ENCODE assay signal across 8 mouse cellular contexts in genomic region chr1:134405509-134406413, GRCm38 (mm10). TPM values are rescaled to one million over a fixed set of nuclear protein-coding genes. Genes with fewer than 3 reads are reported as not detected.
DNase-seq lines count a peak whose midpoint lies in the region; ATAC-seq and TF ChIP-seq lines count a peak whose summit lies in the region.

Cyb5r1 (plus strand) TSS chr1:134405559.

- H3K4me3 ChIP-seq in heart, embryonic 12.5 days, result peak within 1 kb of the TSS; percentile 82
- H3K4me3 ChIP-seq in kidney, postnatal 0 days (replicated peaks; ENCODE audit: low read depth, low read length), result peak within 1 kb of the TSS; percentile 56
- H3K4me3 ChIP-seq in liver, embryonic 11.5 days (ENCODE audit: low read depth, low read length), result peak within 1 kb of the TSS; percentile 86
- H3K4me3 ChIP-seq in stomach, embryonic 14.5 days (ENCODE audit: low read depth, low read length), result peak within 1 kb of the TSS; percentile 79

- under 1% methylated on average over 43 of the region's 43 CpGs for WGBS in heart, embryonic 12.5 days
- under 1% methylated on average over 43 of the region's 43 CpGs for WGBS in kidney, postnatal 0 days
- WGBS in liver, embryonic 11.5 days, result 1% methylated on average over 43 of the region's 43 CpGs
- WGBS in stomach, embryonic 14.5 days, result under 1% methylated on average over 43 of the region's 43 CpGs

- peaks cover 7% of the 10 kb centered on the region for H3K4me1 ChIP-seq in heart, embryonic 12.5 days (replicated peaks)
- H3K4me1 ChIP-seq in kidney, postnatal 0 days (replicated peaks; ENCODE audit: insufficient read depth, low read length), result peaks cover 10% of the 10 kb centered on the region; the same call in 1 of the 2 replicates
- H3K4me1 ChIP-seq in liver, embryonic 11.5 days (replicated peaks; ENCODE audit: control insufficient read depth, insufficient read depth, low read length), result peaks cover 10% of the 10 kb centered on the region; the same call in 1 of the 2 replicates
- H3K4me1 ChIP-seq in stomach, embryonic 14.5 days (ENCODE audit: control insufficient read depth, insufficient read depth, low read length), result peaks cover 3% of the 10 kb centered on the region; the same call in 1 of the 2 replicates

- no peaks in the 10 kb centered on the region for H3K27me3 ChIP-seq in heart, embryonic 12.5 days (replicated peaks)
- H3K27me3 ChIP-seq in kidney, postnatal 0 days (ENCODE audit: insufficient read depth, low read length), result no peaks in the 10 kb centered on the region
- H3K27me3 ChIP-seq in liver, embryonic 11.5 days (replicated peaks; ENCODE audit: control insufficient read depth, insufficient read depth, low read length), result no peaks in the 10 kb centered on the region
- no peaks in the 10 kb centered on the region for H3K27me3 ChIP-seq in stomach, embryonic 14.5 days (ENCODE audit: control insufficient read depth, insufficient read depth, low read length)

- TF ChIP-seq CTCF in brain, embryonic 14.5 days (IDR thresholded peaks at IDR 0.05; ENCODE audit: borderline replicate concordance, extremely low read depth, insufficient read depth, insufficient read length), result no peak
- no peak for TF ChIP-seq CTCF in kidney, postnatal 0 days (IDR thresholded peaks at IDR 0.05; ENCODE audit: low read depth)

- no peaks in the 10 kb centered on the region for H3K9me3 ChIP-seq in heart, embryonic 12.5 days (replicated peaks)
- H3K9me3 ChIP-seq in kidney, postnatal 0 days (replicated peaks; ENCODE audit: low read length), result no peaks in the 10 kb centered on the region
- no peaks in the 10 kb centered on the region for H3K9me3 ChIP-seq in liver, embryonic 11.5 days (ENCODE audit: control insufficient read depth, low read length)
- H3K9me3 ChIP-seq in stomach, embryonic 14.5 days (ENCODE audit: control insufficient read depth, low read depth, low read length), result no peaks in the 10 kb centered on the region

- peak within 1 kb of the TSS; percentile 86 for H3K9ac ChIP-seq in heart, embryonic 12.5 days
- peak within 1 kb of the TSS; percentile 59 for H3K9ac ChIP-seq in kidney, postnatal 0 days (ENCODE audit: low read depth, low read length)
- H3K9ac ChIP-seq in liver, embryonic 11.5 days (ENCODE audit: low read depth, low read length), result peak within 1 kb of the TSS; percentile 86
- H3K9ac ChIP-seq in stomach, embryonic 14.5 days (replicated peaks; ENCODE audit: low read depth, low read length), result peak within 1 kb of the TSS; percentile 60

- peak; percentile 99 for ATAC-seq in heart, embryonic 12.5 days (ENCODE audit: insufficient number of reproducible peaks, low FRiP score)
- ATAC-seq in kidney, postnatal 0 days (replicated peaks; ENCODE audit: low FRiP score, low read depth), result peak; percentile 94
- peak; percentile 99 for ATAC-seq in liver, embryonic 11.5 days (replicated peaks; ENCODE audit: low FRiP score)
- ATAC-seq in stomach, embryonic 14.5 days (ENCODE audit: insufficient number of reproducible peaks, insufficient read depth, low FRiP score, low read depth), result peak; percentile 98

- peak within 1 kb of the TSS; percentile 88 for H3K4me2 ChIP-seq in heart, embryonic 12.5 days
- H3K4me2 ChIP-seq in kidney, postnatal 0 days (ENCODE audit: low read length), result peak within 1 kb of the TSS; percentile 76
- H3K4me2 ChIP-seq in liver, embryonic 11.5 days, result peak within 1 kb of the TSS; percentile 74
- H3K4me2 ChIP-seq in stomach, embryonic 14.5 days (replicated peaks; ENCODE audit: low read depth, low read length), result peak within 1 kb of the TSS; percentile 63

- peak; percentile 82 for DNase-seq in CD4-positive, CD25-positive, alpha-beta regulatory T cell, adult 2 months (ENCODE audit: low read depth, low spot score)
- peak; percentile 84 for DNase-seq in brain, embryonic 14.5 days (ENCODE audit: low read depth)
- DNase-seq in fat pad, adult 2 months (ENCODE audit: extremely low read depth, low read depth, low spot score), result peak; percentile 49
- DNase-seq in kidney, postnatal 0 days (ENCODE audit: low spot score), result peak; percentile 89
- peak; percentile 91 for DNase-seq in liver, embryonic 11.5 days (ENCODE audit: low spot score)
- peak; percentile 84 for DNase-seq in naive thymus-derived CD4-positive, alpha-beta T cell, adult 2 months (ENCODE audit: low read depth)

- peak within 1 kb of the TSS; percentile 51; the same call in 1 of the 2 replicates for H3K27ac ChIP-seq in heart, embryonic 12.5 days (ENCODE audit: poor library complexity, severe bottlenecking)
- H3K27ac ChIP-seq in kidney, postnatal 0 days, result peak within 1 kb of the TSS; percentile 54
- peak within 1 kb of the TSS; percentile 79 for H3K27ac ChIP-seq in liver, embryonic 11.5 days (ENCODE audit: low read depth, low read length)
- peak within 1 kb of the TSS; percentile 53; the same call in 1 of the 2 replicates for H3K27ac ChIP-seq in stomach, embryonic 14.5 days (ENCODE audit: low read length)

- 0 out of 2 replicates have a peak, but pooled peaks have one; percentile 17 for TF ChIP-seq POLR2A in brain, embryonic 14.5 days (IDR thresholded peaks at IDR 0.05; ENCODE audit: borderline replicate concordance, extremely low read depth, insufficient read depth, insufficient read length, poor library complexity, severe bottlenecking)

- peaks cover 34% of the 10 kb centered on the region for H3K36me3 ChIP-seq in heart, embryonic 12.5 days
- 0 out of 2 replicates have a peak, but pooled peaks cover 5% of the 10 kb centered on the region for H3K36me3 ChIP-seq in kidney, postnatal 0 days (ENCODE audit: insufficient read depth, low read length)
- peaks cover 21% of the 10 kb centered on the region for H3K36me3 ChIP-seq in liver, embryonic 11.5 days (ENCODE audit: control insufficient read depth, insufficient read depth, low read length)
- H3K36me3 ChIP-seq in stomach, embryonic 14.5 days (ENCODE audit: control insufficient read depth, insufficient read depth, low read length), result peaks cover 21% of the 10 kb centered on the region

RNA-seq across cellular contexts. Expression of gene Cyb5r1, which starts in this region (rescaled TPM):
- polyA plus RNA-seq in brain, embryonic 14.5 days (2012; rRNA removed), result 11.7 and 13.6 TPM in 2 replicates
- polyA plus RNA-seq in heart, embryonic 12.5 days (2016; fragmentation: Nextera tagmentation; extraction: Ambion mirVana), result 37.6 and 38.8 TPM in 2 replicates
- polyA plus RNA-seq in kidney, postnatal 0 days (2015; fragmentation: Nextera tagmentation; extraction: Ambion mirVana), result 16.1 and 22.7 TPM in 2 replicates
- polyA plus RNA-seq in liver, embryonic 11.5 days (2014; fragmentation: Nextera tagmentation; extraction: Ambion mirVana), result 34.3 and 36.9 TPM in 2 replicates
- polyA plus RNA-seq in stomach, embryonic 14.5 days (2014; fragmentation: Nextera tagmentation; extraction: Ambion mirVana), result 39.3 and 39.9 TPM in 2 replicates

Comparison
In these comparisons a context has a peak if more than half of its experiments do, and no peak if none do; other contexts are left out.
1. Peak in every context shown above with its lines: DNase-seq, ATAC-seq, H3K4me3 ChIP-seq and H3K27ac ChIP-seq.